Mouse (Mus musculus) C2C12 (cell line): ENCODE results near the gene Sco1.

Experiments
- CEBPB ChIP-seq: IDR thresholded peaks from one replicate; pipeline ENCODE4 v1.6.1; 2011; ENCODE audit warnings: low read depth, mild to moderate bottlenecking, control low read depth, moderate library complexity
- CTCF ChIP-seq: IDR thresholded peaks from one replicate; pipeline ENCODE4 v1.5.1; 2011; ENCODE audit not compliant: control insufficient read depth, insufficient read depth, insufficient read length
- MAX ChIP-seq: IDR thresholded peaks from one replicate; pipeline ENCODE4 v1.6.1; 2011; ENCODE audit warnings: mild to moderate bottlenecking, control low read depth
- MYOD1 ChIP-seq: IDR thresholded peaks from one replicate; pipeline ENCODE4 v1.6.1; 2011; ENCODE audit warnings: low read depth; ENCODE audit not compliant: control insufficient read depth, insufficient read length
- USF1 ChIP-seq: IDR thresholded peaks from one replicate; pipeline ENCODE4 v1.6.1; 2011; ENCODE audit warnings: low read depth, mild to moderate bottlenecking, control low read depth, moderate library complexity

- TF ChIP-seq CEBPB (no peak), CTCF (no peak), MAX (no peak), USF1 (no peak), MYOD1 (no peak)
Measured at GRCm38 (mm10) chr11:67036892-67037291, 15.6 kb upstream of the Sco1 start.
